Mouse (Mus musculus) midbrain, embryonic 16.5 days (tissue): ENCODE measurements around the gene Cdk16. TPM values are rescaled to one million over a fixed set of nuclear protein-coding genes. Genes with fewer than 3 reads are reported as not detected.

Experiments
- ATAC-seq: fragments of 200-750 bp; cut with Nextera tagmentation; 2 replicates; pipeline ENCODE4 v1.8.0; 2017; ENCODE audit warnings: moderate TSS enrichment
- H3K27ac ChIP-seq: fragments of 300-500 bp; sonication (generic); 2 replicates; pipeline ENCODE4 v1.5.1; 2014; ENCODE audit warnings: mild to moderate bottlenecking, low read length, mixed read lengths
- H3K27me3 ChIP-seq: fragments of 300-500 bp; sonication (generic); 2 replicates; pipeline ENCODE4 v1.6.1; 2014; ENCODE audit warnings: low read depth, low read length, mixed read lengths; ENCODE audit not compliant: control insufficient read depth, insufficient read depth
- H3K36me3 ChIP-seq: fragments of 300-500 bp; sonication (generic); 2 replicates; pipeline ENCODE4 v1.6.1; 2014; ENCODE audit warnings: mild to moderate bottlenecking, low read length, moderate library complexity, mixed read lengths; ENCODE audit not compliant: control insufficient read depth, insufficient read depth
- H3K4me1 ChIP-seq: fragments of 300-500 bp; sonication (generic); 2 replicates; pipeline ENCODE4 v1.6.1; 2014; ENCODE audit warnings: mild to moderate bottlenecking, low read length, mixed read lengths; ENCODE audit not compliant: control insufficient read depth, insufficient read depth
- H3K4me2 ChIP-seq: fragments of 300-500 bp; sonication (generic); 2 replicates; pipeline ENCODE4 v1.6.1; 2014; ENCODE audit warnings: mild to moderate bottlenecking, low read length, mixed read lengths
- H3K4me3 ChIP-seq: fragments of 300-500 bp; sonication (generic); 2 replicates; pipeline ENCODE4 v1.5.1; 2014; ENCODE audit warnings: low read depth, mild to moderate bottlenecking, low read length, moderate library complexity, mixed read lengths
- H3K9ac ChIP-seq: fragments of 300-500 bp; sonication (generic); 2 replicates; pipeline ENCODE4 v1.6.1; 2014; ENCODE audit warnings: low read depth, low read length, mixed read lengths
- H3K9me3 ChIP-seq: fragments of 300-500 bp; sonication (generic); replicated peaks from 2 replicates; pipeline ENCODE4 v1.6.1; 2014; ENCODE audit warnings: mild to moderate bottlenecking, low read length, mixed read lengths; ENCODE audit not compliant: control insufficient read depth, poor library complexity, severe bottlenecking
- WGBS: fragments of 180-500 bp; shearing (Covaris S2); extraction: QIAGEN DNeasy Blood & Tissue Kit; methylation state at CpG from one replicate; pipeline ENCODE4 v1.1.7; 2014; 5-methylcytosine and 5-hydroxymethylcytosine counted together
- polyA plus RNA-seq: library from polyadenylated mRNA; unstranded; fragments of >200 nt; fragmentation: Nextera tagmentation; extraction: Ambion mirVana; gene quantifications from 2 replicates; pipeline ENCODE4 v1.2.1, GENCODE M21; 2015

Gene Cdk16
- polyA plus RNA-seq: 138 and 148 TPM in 2 replicates

DNA sequence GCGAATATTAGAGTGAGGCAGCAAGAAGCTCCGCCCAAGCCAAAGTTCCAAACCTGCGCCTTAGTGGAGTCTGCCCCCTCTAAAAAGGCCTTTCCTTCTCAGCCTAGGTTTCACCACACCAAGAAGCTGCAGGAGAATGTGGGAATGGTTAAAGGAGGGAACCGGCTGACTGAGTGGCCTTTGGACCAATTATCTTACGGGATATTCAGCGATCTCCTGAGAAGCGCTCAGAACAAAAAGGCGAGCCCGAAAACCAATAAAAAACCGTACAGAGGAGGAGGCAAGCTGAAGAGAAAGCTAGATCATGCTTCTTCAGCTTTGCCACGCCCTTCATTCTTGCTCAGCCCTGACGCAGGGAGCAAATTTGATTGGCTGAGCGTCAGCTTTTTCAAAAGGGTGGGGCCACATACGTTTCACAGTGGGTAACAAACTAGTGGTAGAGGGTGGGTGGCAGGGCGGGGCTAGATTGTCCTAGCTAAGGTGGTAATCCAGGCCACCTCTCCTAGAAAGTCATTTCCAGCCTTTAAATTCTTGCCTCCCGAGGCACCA, at the start of gene Cdk16:
Gene Cdk16, plus strand, starts transcription at position 436 of the 549 bp plus-strand sequence.
- Histone ChIP-seq H3K27me3 (no peaks in the 10 kb centered on the region), H3K27ac (peak within 1 kb of the TSS; percentile 93), H3K4me1 (peaks cover 13% of the 10 kb centered on the region), H3K4me2 (peak within 1 kb of the TSS; percentile 69), H3K9ac (peak within 1 kb of the TSS; percentile 85), H3K36me3 (no peaks in the 10 kb centered on the region), H3K4me3 (peak within 1 kb of the TSS; percentile 63), H3K9me3 (no peaks in the 10 kb centered on the region)
- WGBS: 18% methylated on average over 16 of the region's 16 CpGs
- ATAC-seq: peak; percentile 95

GRCm38 (mm10) chrX:20638141-20638540, 49.6 kb upstream of the Cdk16 start:
- H3K4me3 ChIP-seq: no peak overlapping the region
- 100% methylated on average over 2 of the region's 2 CpGs for WGBS
- peaks cover 9% of the 10 kb centered on the region for H3K36me3 ChIP-seq

GRCm38 (mm10) chrX:20644780-20645179, 43.0 kb upstream of the Cdk16 start:
- H3K9me3 ChIP-seq: no peaks in the 10 kb centered on the region; the same call in 1 of the 2 replicates
- H3K27me3 ChIP-seq: no peaks in the 10 kb centered on the region
- WGBS: 87% methylated on average over 5 of the region's 5 CpGs

More at GRCm38 (mm10) chrX:20638141-20638540, 49.6 kb upstream of the Cdk16 start:
- no peak overlapping the region for H3K9ac ChIP-seq
- no peaks in the 10 kb centered on the region; the same call in 1 of the 2 replicates for H3K9me3 ChIP-seq
- no peaks in the 10 kb centered on the region for H3K27me3 ChIP-seq
- no peaks in the 10 kb centered on the region for H3K4me1 ChIP-seq
- no peak overlapping the region for H3K4me2 ChIP-seq
- no peak overlapping the region for H3K27ac ChIP-seq
- no peak for ATAC-seq

DNA sequence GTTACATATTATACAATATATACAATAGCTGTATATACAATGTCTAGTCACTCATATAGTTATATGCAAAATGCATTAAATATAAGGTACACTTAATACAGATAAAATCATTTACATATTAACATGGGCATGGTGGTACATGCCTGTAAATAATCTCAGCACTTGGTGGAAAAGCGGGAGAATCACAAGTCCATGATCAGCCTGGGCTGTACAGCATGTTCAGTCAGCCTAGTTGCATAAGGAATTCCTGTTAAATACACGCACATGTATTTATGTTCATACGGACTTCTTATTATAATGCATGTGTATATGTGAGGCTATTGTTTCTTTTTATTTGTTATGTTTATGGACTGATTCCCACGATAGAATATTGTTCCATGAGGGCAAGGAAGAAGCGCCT, 30.2 kb upstream of the Cdk16 start:
- peak overlapping the region; percentile 48; the same call in 1 of the 2 replicates for H3K4me3 ChIP-seq
- H3K27me3 ChIP-seq: no peaks in the 10 kb centered on the region
- no peak overlapping the region for H3K9ac ChIP-seq
- H3K36me3 ChIP-seq: no peaks in the 10 kb centered on the region
- 29% methylated on average over 5 of the region's 5 CpGs for WGBS
- no peak for ATAC-seq
- H3K27ac ChIP-seq: no peak overlapping the region
- no peaks in the 10 kb centered on the region for H3K9me3 ChIP-seq
- H3K4me1 ChIP-seq: peaks cover 4% of the 10 kb centered on the region; the same call in 1 of the 2 replicates
- peak overlapping the region; percentile 83 for H3K4me2 ChIP-seq

More at GRCm38 (mm10) chrX:20644780-20645179, 43.0 kb upstream of the Cdk16 start:
- H3K4me1 ChIP-seq: no peaks in the 10 kb centered on the region
- no peak overlapping the region for H3K4me2 ChIP-seq
- peaks cover 21% of the 10 kb centered on the region for H3K36me3 ChIP-seq
- ATAC-seq: no peak
- H3K4me3 ChIP-seq: no peak overlapping the region
- no peak overlapping the region for H3K27ac ChIP-seq
- H3K9ac ChIP-seq: no peak overlapping the region

DNA sequence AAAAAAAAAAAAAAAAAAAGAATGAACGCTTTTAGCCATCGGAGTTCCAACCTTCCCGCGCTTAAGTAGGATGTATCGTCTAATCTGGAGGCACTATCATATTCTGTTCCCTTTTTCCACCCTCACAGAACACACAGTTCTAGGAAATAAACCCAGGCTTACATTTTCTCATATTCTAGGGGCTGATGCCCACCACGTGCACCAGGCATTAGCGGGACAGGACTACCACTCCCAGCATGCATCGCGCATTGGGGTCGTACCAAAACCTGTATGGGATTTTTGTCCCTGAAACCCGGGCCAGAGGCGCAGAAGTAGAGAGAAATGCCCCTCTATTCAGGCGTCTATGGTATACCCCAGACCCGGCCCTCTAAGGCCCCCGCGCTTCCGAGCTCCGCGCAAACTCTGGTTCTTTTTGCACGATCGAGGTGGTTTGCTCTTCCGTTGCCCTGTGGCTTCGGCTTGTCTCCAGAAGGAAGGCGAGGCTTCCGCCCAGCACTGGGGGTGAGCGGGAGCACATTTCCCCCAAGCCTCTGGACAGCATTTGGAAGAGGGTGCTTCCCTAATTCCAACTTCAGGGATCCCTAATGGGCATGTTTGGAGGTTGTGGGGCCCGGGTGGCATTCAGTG, 29.6 kb upstream of the Cdk16 start, which contains the start of gene Uba1:
Gene Uba1, plus strand, starts transcription at position 301 of the 627 bp plus-strand sequence.
- Histone ChIP-seq H3K27me3 (no peaks in the 10 kb centered on the region), H3K4me2 (peak within 1 kb of the TSS; percentile 83), H3K4me3 (peak within 1 kb of the TSS; percentile 48), H3K9ac (peak within 1 kb of the TSS; percentile 45; the same call in 1 of the 2 replicates), H3K4me1 (peaks cover 4% of the 10 kb centered on the region; the same call in 1 of the 2 replicates), H3K36me3 (no peaks in the 10 kb centered on the region), H3K9me3 (no peaks in the 10 kb centered on the region), H3K27ac (peak within 1 kb of the TSS; percentile 19; the same call in 1 of the 2 replicates)
- 12% methylated on average over 27 of the region's 27 CpGs for WGBS
- peak; percentile 81 for ATAC-seq

DNA sequence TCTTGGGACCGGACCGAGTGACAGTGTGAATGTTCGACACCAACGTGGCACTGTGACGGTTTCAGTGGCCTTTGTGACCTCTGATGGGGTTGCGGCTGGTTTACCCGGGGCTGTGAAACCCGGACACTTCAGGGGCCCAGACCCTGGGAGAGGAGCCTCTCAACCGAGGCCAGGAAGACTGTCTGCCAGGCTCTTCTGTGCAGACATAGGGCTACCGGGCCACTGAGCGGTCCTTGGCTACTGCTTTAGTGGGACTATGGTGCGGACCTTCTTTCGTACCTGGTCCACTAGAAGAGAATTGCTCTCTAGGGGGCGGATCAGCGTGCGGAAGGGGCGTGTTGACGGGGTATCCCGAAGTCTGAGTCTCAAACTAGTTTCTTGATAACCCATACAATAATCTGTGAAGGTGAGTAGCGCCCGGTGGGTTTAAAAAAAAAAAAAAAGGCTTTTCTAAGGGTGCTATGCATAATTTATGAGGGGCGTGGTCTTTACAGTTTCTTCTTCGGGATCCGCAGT, 28.8 kb upstream of the Cdk16 start:
- Histone ChIP-seq H3K9me3 (no peaks in the 10 kb centered on the region), H3K4me2 (peak overlapping the region; percentile 83), H3K27ac (no peak overlapping the region), H3K4me3 (peak overlapping the region; percentile 48), H3K4me1 (peaks cover 4% of the 10 kb centered on the region; the same call in 1 of the 2 replicates), H3K27me3 (no peaks in the 10 kb centered on the region), H3K9ac (peak overlapping the region; percentile 45; the same call in 1 of the 2 replicates), H3K36me3 (no peaks in the 10 kb centered on the region)
- WGBS: 20% methylated on average over 24 of the region's 24 CpGs
- ATAC-seq: no peak

GRCm38 (mm10) chrX:20662317-20662715, 25.4 kb upstream of the Cdk16 start:
- Histone ChIP-seq H3K36me3 (no peaks in the 10 kb centered on the region), H3K27ac (peak overlapping the region; percentile 84), H3K4me1 (peaks cover 28% of the 10 kb centered on the region), H3K4me2 (peak overlapping the region; percentile 36; the same call in 1 of the 2 replicates), H3K4me3 (no peak overlapping the region; the same call in 1 of the 2 replicates), H3K9ac (peak overlapping the region; percentile 30; the same call in 1 of the 2 replicates), H3K27me3 (no peaks in the 10 kb centered on the region), H3K9me3 (no peaks in the 10 kb centered on the region)
- WGBS: 18% methylated on average over 5 of the region's 5 CpGs
- ATAC-seq: peak; percentile 70

GRCm38 (mm10) chrX:20662716-20663443, 24.9 kb upstream of the Cdk16 start:
- Histone ChIP-seq H3K9ac (peak overlapping the region; percentile 86), H3K4me2 (peak overlapping the region; percentile 61), H3K9me3 (no peaks in the 10 kb centered on the region), H3K27ac (peak overlapping the region; percentile 90), H3K27me3 (no peaks in the 10 kb centered on the region), H3K4me3 (peak overlapping the region; percentile 62), H3K36me3 (no peaks in the 10 kb centered on the region), H3K4me1 (peaks cover 28% of the 10 kb centered on the region)
- 25% methylated on average over 27 of the region's 28 CpGs for WGBS
- ATAC-seq: peak; percentile 91
